Mouse (Mus musculus) embryonic facial prominence, embryonic 13.5 days (tissue): Measurements from ENCODE around the gene Wdr34. TPM values are rescaled to one million over a fixed set of nuclear protein-coding genes. Genes with fewer than 3 reads are reported as not detected.

Experiments used
- ATAC-seq: fragments of 200-750 bp; cut with Nextera tagmentation; 2 replicates; pipeline ENCODE4 v1.8.0; 2017; ENCODE audit warnings: low read depth; ENCODE audit not compliant: insufficient number of reproducible peaks, insufficient read depth, low FRiP score, low TSS enrichment
- H3K27ac ChIP-seq: fragments of 300-500 bp; sonication (generic); 2 replicates; pipeline ENCODE4 v1.5.1; 2015; ENCODE audit warnings: moderate library complexity, mild to moderate bottlenecking, inconsistent platforms
- H3K27me3 ChIP-seq: fragments of 300-500 bp; sonication (generic); 2 replicates; pipeline ENCODE4 v1.6.1; 2015; ENCODE audit warnings: mild to moderate bottlenecking, inconsistent platforms
- H3K36me3 ChIP-seq: fragments of 300-500 bp; sonication (generic); 2 replicates; pipeline ENCODE4 v1.6.1; 2015; ENCODE audit warnings: mild to moderate bottlenecking, inconsistent platforms
- H3K4me1 ChIP-seq: fragments of 300-500 bp; sonication (generic); 2 replicates; pipeline ENCODE4 v1.6.1; 2015; ENCODE audit warnings: inconsistent platforms
- H3K4me2 ChIP-seq: fragments of 300-500 bp; sonication (generic); 2 replicates; pipeline ENCODE4 v1.6.1; 2015; ENCODE audit warnings: moderate library complexity, mild to moderate bottlenecking, inconsistent platforms
- H3K4me3 ChIP-seq: fragments of 300-500 bp; sonication (generic); 2 replicates; pipeline ENCODE4 v1.5.1; 2015; ENCODE audit warnings: mild to moderate bottlenecking, inconsistent platforms
- H3K9ac ChIP-seq: fragments of 300-500 bp; sonication (generic); 2 replicates; pipeline ENCODE4 v1.6.1; 2015; ENCODE audit warnings: mild to moderate bottlenecking, inconsistent platforms
- H3K9me3 ChIP-seq: fragments of 300-500 bp; sonication (generic); 2 replicates; pipeline ENCODE4 v1.6.1; 2016; ENCODE audit warnings: inconsistent platforms
- WGBS: fragments of 180-500 bp; shearing (Covaris S2); methylation state at CpG from one replicate; pipeline ENCODE4 v1.1.7; 2015; ENCODE audit warnings: mixed read lengths; 5-methylcytosine and 5-hydroxymethylcytosine counted together
- polyA plus RNA-seq: library from polyadenylated mRNA; unstranded; fragments of >200 nt; fragmentation: Nextera tagmentation; extraction: Ambion mirVana; gene quantifications from 2 replicates; pipeline ENCODE4 v1.2.1, GENCODE M21; 2015

Wdr34 gene
- polyA plus RNA-seq, 1 experiment from 2014 or later, result 46.9 TPM

- peak overlapping the region; percentile 74 for H3K9ac ChIP-seq
- peak overlapping the region; percentile 92 for H3K4me2 ChIP-seq
- H3K9me3 ChIP-seq, result no peaks in the 10 kb centered on the region
- 66% methylated on average over 4 of the region's 4 CpGs for WGBS
- peaks cover 8% of the 10 kb centered on the region; the same call in 1 of the 2 replicates for H3K36me3 ChIP-seq
- ATAC-seq, result no peak
- H3K27ac ChIP-seq, result peak overlapping the region; percentile 88
- peak overlapping the region; percentile 62; the same call in 1 of the 2 replicates for H3K4me3 ChIP-seq
- H3K27me3 ChIP-seq, result no peaks in the 10 kb centered on the region
- H3K4me1 ChIP-seq, result peaks cover 16% of the 10 kb centered on the region
Measured at GRCm38 (mm10) chr2:30078760-30079159, 30.1 kb upstream of the Wdr34 start.

- Histone ChIP-seq H3K9ac (peak overlapping the region; percentile 74), H3K36me3 (peaks cover 11% of the 10 kb centered on the region), H3K27me3 (no peaks in the 10 kb centered on the region), H3K4me2 (peak overlapping the region; percentile 92), H3K4me3 (peak overlapping the region; percentile 62), H3K27ac (peak overlapping the region; percentile 88), H3K9me3 (no peaks in the 10 kb centered on the region), H3K4me1 (peaks cover 16% of the 10 kb centered on the region)
- 10% methylated on average over 10 of the region's 10 CpGs for WGBS
- no peak for ATAC-seq
Measured at GRCm38 (mm10) chr2:30078349-30078712, 29.6 kb upstream of the Wdr34 start.

GRCm38 (mm10) chr2:30077502-30078348, 29.0 kb upstream of the Wdr34 start, which contains the start of gene Pkn3:
Pkn3 (plus strand) TSS chr2:30077684.
- peaks cover 17% of the 10 kb centered on the region for H3K36me3 ChIP-seq
- H3K27ac ChIP-seq, result peak within 1 kb of the TSS; percentile 88
- peak within 1 kb of the TSS; percentile 74 for H3K9ac ChIP-seq
- no peaks in the 10 kb centered on the region for H3K27me3 ChIP-seq
- H3K4me3 ChIP-seq, result peak within 1 kb of the TSS; percentile 62
- peak within 1 kb of the TSS; percentile 92 for H3K4me2 ChIP-seq
- no peaks in the 10 kb centered on the region for H3K9me3 ChIP-seq
- ATAC-seq, result peak; percentile 73
- H3K4me1 ChIP-seq, result peaks cover 16% of the 10 kb centered on the region
- under 1% methylated on average over 53 of the region's 53 CpGs for WGBS

- Histone ChIP-seq H3K27me3 (no peaks in the 10 kb centered on the region), H3K36me3 (peaks cover 23% of the 10 kb centered on the region), H3K9ac (peak overlapping the region; percentile 74; the same call in 1 of the 2 replicates), H3K4me1 (peaks cover 16% of the 10 kb centered on the region), H3K9me3 (no peaks in the 10 kb centered on the region), H3K4me2 (peak overlapping the region; percentile 92), H3K27ac (peak overlapping the region; percentile 88), H3K4me3 (peak overlapping the region; percentile 62)
- ATAC-seq, result no peak
- WGBS, result 58% methylated on average over 6 of the region's 6 CpGs
Measured at GRCm38 (mm10) chr2:30076959-30077358, 28.3 kb upstream of the Wdr34 start.

GRCm38 (mm10) chr2:30076439-30076838, 27.8 kb upstream of the Wdr34 start:
- Histone ChIP-seq H3K4me2 (no peak overlapping the region), H3K9ac (no peak overlapping the region), H3K27ac (no peak overlapping the region), H3K9me3 (no peaks in the 10 kb centered on the region), H3K4me1 (peaks cover 16% of the 10 kb centered on the region), H3K27me3 (no peaks in the 10 kb centered on the region), H3K36me3 (peaks cover 26% of the 10 kb centered on the region), H3K4me3 (no peak overlapping the region)
- no peak for ATAC-seq
- WGBS, result 90% methylated on average over 9 of the region's 9 CpGs

GRCm38 (mm10) chr2:30075625-30076024, 26.9 kb upstream of the Wdr34 start:
- no peak overlapping the region for H3K4me2 ChIP-seq
- H3K4me3 ChIP-seq, result no peak overlapping the region
- H3K9me3 ChIP-seq, result no peaks in the 10 kb centered on the region
- no peaks in the 10 kb centered on the region for H3K27me3 ChIP-seq
- no peak overlapping the region for H3K9ac ChIP-seq
- no peak for ATAC-seq
- H3K27ac ChIP-seq, result no peak overlapping the region
- peaks cover 24% of the 10 kb centered on the region for H3K36me3 ChIP-seq
- 89% methylated on average over 3 of the region's 3 CpGs for WGBS
- peaks cover 16% of the 10 kb centered on the region for H3K4me1 ChIP-seq

- whole genome bisulfite sequencing, result 74% methylated on average over 3 of the region's 3 CpGs
- H3K27me3 ChIP-seq, result no peaks in the 10 kb centered on the region
- peaks cover 47% of the 10 kb centered on the region for H3K36me3 ChIP-seq
- no peak overlapping the region for H3K9ac ChIP-seq
- no peak for ATAC-seq
- H3K4me2 ChIP-seq, result no peak overlapping the region
- H3K4me1 ChIP-seq, result peaks cover 12% of the 10 kb centered on the region
- H3K9me3 ChIP-seq, result no peaks in the 10 kb centered on the region
- H3K27ac ChIP-seq, result no peak overlapping the region
- no peak overlapping the region for H3K4me3 ChIP-seq
Measured at GRCm38 (mm10) chr2:30073285-30073684, 24.6 kb upstream of the Wdr34 start.

- Histone ChIP-seq H3K4me1 (peaks cover 13% of the 10 kb centered on the region), H3K9me3 (no peaks in the 10 kb centered on the region), H3K27me3 (no peaks in the 10 kb centered on the region), H3K27ac (no peak overlapping the region; the same call in 1 of the 2 replicates), H3K9ac (no peak overlapping the region), H3K36me3 (peaks cover 49% of the 10 kb centered on the region), H3K4me2 (no peak overlapping the region), H3K4me3 (no peak overlapping the region)
- WGBS, result 81% methylated on average over 7 of the region's 7 CpGs
- ATAC-seq, result no peak
Measured at GRCm38 (mm10) chr2:30072875-30073274, 24.2 kb upstream of the Wdr34 start.

- Histone ChIP-seq H3K9me3 (no peaks in the 10 kb centered on the region), H3K27ac (no peak overlapping the region), H3K4me1 (peaks cover 35% of the 10 kb centered on the region), H3K9ac (peak overlapping the region; percentile 99), H3K4me3 (peak overlapping the region; percentile 80), H3K36me3 (peaks cover 37% of the 10 kb centered on the region), H3K4me2 (peak overlapping the region; percentile 62), H3K27me3 (no peaks in the 10 kb centered on the region)
- ATAC-seq, result no peak
- WGBS, result 18% methylated on average over 7 of the region's 7 CpGs
Measured at GRCm38 (mm10) chr2:30067962-30068361, 19.3 kb upstream of the Wdr34 start.

- Histone ChIP-seq H3K4me1 (peaks cover 36% of the 10 kb centered on the region), H3K36me3 (peaks cover 30% of the 10 kb centered on the region), H3K9ac (peak overlapping the region; percentile 99), H3K27me3 (no peaks in the 10 kb centered on the region), H3K4me3 (peak overlapping the region; percentile 80), H3K27ac (peak overlapping the region; percentile 100), H3K9me3 (no peaks in the 10 kb centered on the region), H3K4me2 (peak overlapping the region; percentile 62)
- ATAC-seq, result peak; percentile 1; the same call in 1 of the 2 replicates
- under 1% methylated on average over 63 of the region's 69 CpGs for WGBS
Measured at GRCm38 (mm10) chr2:30067031-30067888, 18.6 kb upstream of the Wdr34 start.

GRCm38 (mm10) chr2:30066046-30066901, 17.6 kb upstream of the Wdr34 start:
- Histone ChIP-seq H3K4me2 (peak overlapping the region; percentile 62), H3K36me3 (peaks cover 27% of the 10 kb centered on the region), H3K27ac (peak overlapping the region; percentile 100), H3K27me3 (no peaks in the 10 kb centered on the region), H3K4me1 (peaks cover 39% of the 10 kb centered on the region), H3K4me3 (peak overlapping the region; percentile 80), H3K9ac (peak overlapping the region; percentile 99), H3K9me3 (no peaks in the 10 kb centered on the region)
- WGBS, result under 1% methylated on average over 72 of the region's 101 CpGs
- peak; percentile 93 for ATAC-seq
